Mouse (Mus musculus) thymus, postnatal 36 days (tissue): ENCODE data around the gene Epo.

Experiments
- DNase-seq, 2 experiments: peaks; one replicate each; pipeline ENCODE4 v3.0.0; 2022; ENCODE audit warnings: mixed read lengths in 2 of 2

Gene Epo

GRCm38 (mm10) chr5:137539291-137539801, 6.3 kb upstream of the Epo start:
- DNase-seq, result no peak

DNA sequence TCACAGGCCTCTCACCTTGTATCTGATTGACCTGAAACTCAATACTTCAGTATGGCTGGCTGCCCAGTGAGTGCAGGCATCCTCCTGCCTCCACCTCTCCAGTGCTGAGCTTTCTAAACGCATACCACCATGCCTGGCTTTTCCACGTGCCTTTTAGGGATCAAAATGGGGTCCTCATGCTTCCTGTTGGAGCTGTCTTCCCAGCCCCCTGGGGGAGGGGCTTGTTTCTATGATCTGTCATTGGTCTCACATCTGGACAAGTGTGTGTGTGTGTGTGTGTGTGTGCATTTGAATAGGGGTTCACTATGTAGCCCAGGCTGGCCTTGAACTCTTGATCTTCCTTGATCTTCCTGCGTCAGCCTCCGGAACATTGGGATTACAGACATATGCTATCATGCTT, 4.4 kb upstream of the Epo start:
- no peak for DNase-seq

DNA sequence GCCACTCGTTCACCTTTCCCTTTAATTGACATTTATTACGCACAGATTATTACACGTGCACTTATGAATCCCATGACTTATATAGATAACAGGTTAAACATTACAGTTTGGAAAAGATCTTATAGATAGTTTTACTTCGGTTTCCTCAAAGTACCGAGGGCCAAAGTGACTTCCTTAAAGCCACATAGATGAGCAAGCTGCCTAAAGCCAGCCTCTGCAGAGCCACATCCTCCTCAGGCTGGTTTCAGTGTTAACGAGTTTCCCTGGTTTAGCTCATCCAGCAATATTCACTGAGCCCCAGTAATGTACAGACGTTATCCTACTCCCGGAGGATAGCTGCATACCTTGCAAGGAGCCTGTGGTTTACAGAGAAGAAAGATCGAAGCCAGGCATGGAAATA, 2.3 kb upstream of the Epo start:
- no peak for DNase-seq

GRCm38 (mm10) chr5:137534762-137535161, 1.7 kb upstream of the Epo start:
- no peak for DNase-seq

GRCm38 (mm10) chr5:137532808-137533116, 280 bp downstream of the Epo start:
- DNase-seq, result no peak

- DNase-seq, result peak in 1 of 2 experiments; percentile 58
Measured at GRCm38 (mm10) chr5:137532131-137532807, 773 bp downstream of the Epo start.

DNA sequence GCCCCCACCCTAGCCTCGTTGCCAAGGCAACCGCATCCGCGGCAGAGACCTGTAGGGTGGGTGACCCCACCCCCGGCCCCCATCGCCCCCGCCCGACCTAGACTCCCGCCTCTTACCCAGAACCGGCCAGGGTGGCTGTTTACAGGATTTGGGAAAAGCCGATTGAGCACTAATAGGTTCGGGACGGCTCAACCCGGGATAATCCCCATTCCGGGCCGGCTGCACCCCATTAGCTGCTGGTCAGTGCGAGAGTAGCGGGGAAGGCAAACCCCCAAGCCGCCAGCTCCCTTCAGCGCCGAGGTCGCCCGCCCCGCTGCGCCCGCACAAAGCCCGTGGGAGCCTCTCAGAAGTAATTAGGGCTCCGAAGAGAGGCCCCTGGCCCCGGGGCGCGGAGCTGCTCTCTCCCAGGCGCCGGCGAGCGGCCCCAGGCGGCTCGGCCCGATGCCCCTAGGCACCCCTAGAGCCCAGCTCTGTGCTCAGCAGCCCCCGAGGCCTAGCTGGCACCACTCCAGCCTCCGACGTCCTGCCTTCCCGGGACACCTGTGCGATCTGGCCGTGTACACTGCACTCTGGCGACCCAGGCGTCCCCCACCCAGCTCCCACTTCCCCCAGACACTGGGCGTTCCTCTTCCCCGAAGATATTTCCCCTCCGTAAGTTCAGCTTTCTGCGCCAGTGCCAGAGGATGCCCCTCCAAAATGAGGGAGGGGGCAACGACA, 1.5 kb downstream of the Epo start:
- peak; percentile 58 to 82 for DNase-seq

- DNase-seq, result peak; percentile 53 to 63
Measured at GRCm38 (mm10) chr5:137530588-137531413, 2.2 kb downstream of the Epo start.

- no peak for DNase-seq
Measured at GRCm38 (mm10) chr5:137530075-137530474, 3.0 kb downstream of the Epo start.

DNA sequence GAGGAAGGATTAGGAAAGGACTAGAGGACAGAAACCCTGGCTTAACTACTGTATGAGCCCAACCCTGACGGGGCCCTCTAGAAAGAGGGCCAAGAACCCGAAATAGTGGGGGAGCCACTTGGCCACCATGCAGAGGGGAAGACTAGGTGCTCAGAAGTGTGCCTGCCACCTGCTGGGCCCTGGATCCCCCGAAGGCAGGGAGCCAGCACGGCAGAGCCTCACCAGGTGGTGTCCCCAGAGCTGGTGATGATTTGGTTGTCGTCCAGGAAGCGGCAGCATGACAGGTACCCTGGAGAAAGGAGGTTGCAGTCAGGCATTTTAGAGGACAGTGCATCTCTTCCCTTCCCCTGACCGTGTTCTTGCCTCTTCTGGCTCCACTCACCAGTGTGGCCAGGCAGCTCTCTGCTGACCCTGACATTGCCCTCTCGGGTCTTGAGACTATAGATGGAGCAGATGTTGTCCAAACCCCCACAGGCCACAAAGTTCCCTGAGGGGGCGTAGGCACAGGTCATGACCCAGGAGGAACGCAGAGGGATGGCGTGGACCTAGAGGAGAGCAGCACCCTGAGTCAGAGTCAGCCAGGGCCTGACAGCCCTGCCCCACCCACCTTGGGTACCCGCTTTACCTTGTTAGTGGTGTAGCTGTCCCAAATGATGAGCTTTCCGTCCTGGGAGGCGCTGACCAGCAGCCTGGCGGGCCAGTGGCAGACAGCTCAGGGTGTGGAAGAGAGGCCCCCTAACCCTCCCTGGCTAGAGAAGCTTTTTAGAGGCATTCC, 3.6 kb downstream of the Epo start:
- DNase-seq, result no peak

GRCm38 (mm10) chr5:137528247-137528968, 4.6 kb downstream of the Epo start:
- peak in 1 of 2 experiments; percentile 32 for DNase-seq

DNA sequence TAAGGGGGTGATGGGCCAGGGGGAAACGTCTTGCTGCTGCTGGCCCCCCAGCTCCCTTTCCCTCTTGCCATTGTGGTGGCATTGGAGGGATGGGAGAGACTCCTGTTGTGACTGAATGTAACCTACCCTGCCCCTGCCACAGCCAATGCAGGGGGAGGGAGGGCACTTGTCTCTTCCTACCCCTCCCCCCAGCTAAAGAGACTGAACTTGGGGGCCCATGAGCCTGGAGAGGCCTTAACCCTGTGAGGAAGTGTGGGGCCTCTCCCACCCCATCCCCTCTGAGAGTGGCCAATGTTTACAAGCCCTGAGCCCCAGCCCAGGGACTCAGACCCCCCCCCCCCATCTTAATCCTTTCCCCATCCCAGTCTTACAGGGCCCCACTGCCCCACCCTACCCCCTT, 5.6 kb downstream of the Epo start:
- peak in 1 of 2 experiments; percentile 20 for DNase-seq

DNA sequence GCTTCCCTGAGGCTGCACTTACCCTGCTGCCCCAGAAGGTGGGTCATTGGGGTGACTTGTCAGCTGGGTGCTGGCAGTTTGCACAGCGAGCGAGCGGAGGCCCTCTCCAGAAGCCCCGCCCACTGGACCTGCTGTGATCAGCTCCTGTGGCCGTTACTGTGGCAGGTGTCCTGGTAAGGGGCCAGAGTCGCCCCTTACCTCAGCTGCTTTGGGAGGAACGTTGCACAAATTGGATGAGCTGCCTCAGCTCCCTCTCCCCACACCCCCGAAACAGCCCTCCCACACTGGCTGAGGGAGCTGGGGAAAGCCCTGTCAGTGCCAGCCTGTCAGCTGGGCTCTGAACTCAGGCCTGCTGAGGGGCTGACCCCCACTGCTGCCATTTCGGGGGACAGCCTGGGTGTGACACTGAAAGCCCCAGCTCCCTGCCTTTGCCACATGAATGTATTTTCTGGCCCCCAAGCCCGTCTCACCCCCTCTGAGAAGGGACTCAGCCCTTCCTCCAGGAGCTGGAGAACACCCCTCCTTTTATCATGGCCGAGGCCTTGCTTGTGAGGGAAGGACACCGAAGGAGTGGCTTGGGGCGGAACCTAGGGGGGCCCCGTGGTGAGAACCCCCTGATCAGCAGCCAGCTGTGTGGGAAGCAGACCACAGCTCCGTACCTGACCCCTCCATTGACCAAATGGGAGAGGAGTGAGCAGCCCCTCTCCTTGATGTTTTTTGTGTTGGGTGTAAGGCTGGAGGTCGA, 6.7 kb downstream of the Epo start:
- DNase-seq, result peak in 1 of 2 experiments; percentile 51

- DNase-seq, result no peak
Measured at GRCm38 (mm10) chr5:137525511-137525910, 7.5 kb downstream of the Epo start.

GRCm38 (mm10) chr5:137524671-137525070, 8.4 kb downstream of the Epo start:
- no peak for DNase-seq

- no peak for DNase-seq
Measured at GRCm38 (mm10) chr5:137524251-137524515, 8.9 kb downstream of the Epo start.

DNA sequence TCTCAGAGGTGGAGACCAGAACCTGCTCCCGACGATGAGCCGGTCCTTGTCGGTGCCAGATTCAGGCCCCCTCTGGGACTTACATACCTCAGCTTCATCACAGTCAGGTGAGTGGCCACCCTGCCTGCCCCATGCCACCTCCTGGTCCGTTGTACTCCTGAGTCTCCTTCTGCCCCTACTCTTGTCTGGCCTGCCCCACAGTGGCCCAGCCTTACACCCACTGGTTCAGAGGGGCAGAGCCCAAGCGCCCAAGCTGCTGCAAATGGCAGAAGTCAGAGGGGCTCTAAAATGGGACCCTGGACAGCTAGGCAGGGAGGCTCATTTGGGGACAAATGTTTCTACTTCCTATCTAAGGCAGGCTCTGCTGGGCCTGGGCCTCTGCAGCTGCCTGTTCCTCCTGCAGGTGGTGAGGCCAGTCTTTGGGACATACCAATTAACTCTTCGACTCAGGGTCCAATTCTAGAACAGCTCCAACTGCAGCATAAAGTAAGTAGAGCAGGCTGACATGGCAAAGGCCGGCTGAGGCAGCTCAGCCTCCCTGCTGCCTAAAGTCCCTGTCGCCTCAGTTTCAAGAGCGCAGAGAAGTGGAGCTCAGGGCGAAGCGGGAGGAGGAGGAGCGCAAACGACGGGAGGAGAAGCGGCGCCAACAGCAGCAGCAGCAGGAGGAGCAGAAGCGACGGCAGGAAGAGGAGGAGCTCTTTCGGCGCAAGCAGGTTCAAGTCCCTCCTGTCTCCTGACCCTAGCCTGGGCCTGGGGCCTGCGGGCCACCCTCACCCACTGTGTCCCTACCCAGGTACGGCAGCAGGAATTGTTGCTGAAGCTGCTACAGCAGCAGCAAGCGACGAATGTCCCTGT, 9.4 kb downstream of the Epo start:
- DNase-seq, result no peak

DNA sequence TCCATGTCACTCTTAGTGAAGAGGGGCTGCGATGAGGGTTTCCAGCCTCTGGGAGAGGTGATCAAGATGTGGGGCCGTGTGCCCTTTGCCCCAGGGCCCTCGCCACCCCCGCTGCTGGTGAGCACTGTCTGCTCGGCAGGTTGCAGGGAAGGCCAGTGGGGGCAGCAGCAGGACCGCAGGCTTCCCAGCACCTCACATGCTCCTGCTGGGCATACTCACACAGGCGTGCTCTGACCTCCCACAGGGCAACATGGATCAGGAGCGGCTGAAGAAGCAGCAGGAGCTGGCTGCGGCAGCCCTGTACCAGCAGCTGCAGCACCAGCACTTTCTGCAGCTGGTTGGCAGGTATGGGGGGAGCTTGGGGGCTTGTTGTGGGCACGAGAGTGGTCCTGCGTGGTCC, 10.3 kb downstream of the Epo start:
- DNase-seq, result no peak

DNA sequence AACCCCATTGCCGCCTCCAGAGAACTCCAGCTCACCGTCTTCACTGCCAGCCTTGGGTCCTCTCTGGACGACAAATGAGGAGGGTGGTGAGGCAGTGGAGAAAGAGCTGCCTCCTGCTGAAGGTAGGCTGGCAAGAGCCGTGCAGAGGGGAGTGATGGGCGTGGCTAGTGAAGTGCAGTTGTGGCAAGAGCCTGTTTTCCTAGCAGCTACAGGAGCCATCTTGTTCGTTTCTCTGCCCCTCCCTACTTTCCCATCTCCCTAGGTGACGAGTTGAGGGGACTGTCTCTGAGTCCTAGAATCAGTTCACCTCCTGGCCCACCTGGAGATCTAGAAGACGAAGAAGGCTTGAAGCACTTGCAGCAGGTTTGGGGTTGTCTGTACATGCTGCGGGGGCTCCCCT, 11.2 kb downstream of the Epo start:
- no peak for DNase-seq

GRCm38 (mm10) chr5:137519691-137520550, 13.1 kb downstream of the Epo start:
- DNase-seq, result no peak
